Mouse (Mus musculus) embryonic fibroblast, embryonic 13.5 days (primary cell): Measurements from ENCODE around the gene Gm5447.

ENCODE experiments used
- CTCF ChIP-seq: IDR thresholded peaks from 2 replicates; pipeline ENCODE4 v1.5.1; 2011; ENCODE audit warnings: mild to moderate bottlenecking, control low read depth, low read length, moderate library complexity, borderline replicate concordance; ENCODE audit not compliant: insufficient read depth
- POLR2A ChIP-seq: IDR thresholded peaks from 2 replicates; pipeline ENCODE4 v1.6.1; 2011; ENCODE audit warnings: low read depth, mild to moderate bottlenecking, control low read depth, low read length, moderate library complexity

DNA sequence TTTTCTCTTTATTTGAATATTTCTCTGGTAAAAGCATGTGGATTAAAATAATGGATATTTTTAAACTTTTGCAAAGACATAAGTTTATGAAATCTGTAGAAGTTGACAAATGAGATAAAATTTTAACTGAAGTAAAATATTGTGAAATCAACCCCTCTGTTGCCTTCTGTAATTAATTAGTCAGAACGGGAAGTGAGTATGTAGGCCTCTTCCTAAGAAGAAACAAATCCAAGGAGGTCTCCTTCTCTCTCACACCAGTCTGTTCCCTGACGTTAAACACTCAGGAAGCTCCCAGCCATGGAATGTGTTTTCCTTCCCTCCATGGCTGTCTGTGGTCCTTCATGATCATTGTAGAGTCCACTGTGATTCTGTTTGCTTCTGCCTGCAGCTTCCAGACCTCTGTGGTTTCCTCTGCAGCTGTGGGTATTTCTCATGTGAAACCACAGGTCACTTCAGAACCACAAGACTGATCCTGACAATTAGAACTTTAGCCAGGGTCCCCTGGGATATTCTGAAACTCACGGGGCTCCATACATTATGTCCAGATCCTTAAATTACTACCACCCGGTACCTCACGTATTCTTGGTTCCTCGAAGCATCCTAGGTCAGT lies 20.4 kb downstream of the Gm5447 start:
- TF ChIP-seq POLR2A (no peak), CTCF (no peak)
